Mouse (Mus musculus) CH12.LX (cell line): ENCODE measurements around the gene Antxrl. TPM values are rescaled to one million over a fixed set of nuclear protein-coding genes. Genes with fewer than 3 reads are reported as not detected.

Source experiments
- DNase-seq: peaks from one replicate; pipeline ENCODE4 v3.0.0-alpha.2; 2013; ENCODE audit errors: extremely low read depth
- H3K27ac ChIP-seq: 2 replicates; pipeline ENCODE4 v1.5.1; 2012; ENCODE audit warnings: low read depth, mild to moderate bottlenecking, control low read depth, moderate library complexity; ENCODE audit not compliant: insufficient read depth
- H3K27me3 ChIP-seq: replicated peaks from 2 replicates; pipeline ENCODE3; 2012; ENCODE audit warnings: inconsistent platforms
- H3K36me3 ChIP-seq, 2 experiments: replicated peaks in 1 of 2; 2 replicates each; pipeline versions ENCODE3 to v1.6.1; 2012; ENCODE audit warnings: inconsistent platforms in 1 of 2, low read length in 1 of 2, mild to moderate bottlenecking in 1 of 2, mixed read lengths in 1 of 2, moderate library complexity in 1 of 2; ENCODE audit not compliant: control insufficient read depth in 1 of 2, insufficient read depth in 1 of 2
- H3K4me1 ChIP-seq, 2 experiments: 2 replicates each; pipeline ENCODE4 v1.6.1; 2012; ENCODE audit warnings: inconsistent platforms in 1 of 2, moderate library complexity in 1 of 2; ENCODE audit not compliant: insufficient read depth in 2 of 2, control insufficient read depth in 1 of 2
- H3K4me2 ChIP-seq: 2 replicates; pipeline ENCODE4 v1.6.1; 2012; ENCODE audit warnings: low read depth, mild to moderate bottlenecking, control low read depth; ENCODE audit not compliant: poor library complexity, insufficient read depth, severe bottlenecking
- H3K4me3 ChIP-seq, 3 experiments: fragments of 150-350 bp in 1 of 3; sonication (generic) in 1 of 3; replicated peaks in 1 of 3; 2 replicates each; pipeline versions ENCODE3 to v1.5.1; 2011 to 2012; ENCODE audit warnings: low read depth in 2 of 3, low read length in 2 of 3, mild to moderate bottlenecking in 2 of 3, moderate library complexity in 2 of 3, control low read depth in 1 of 3, improper control_type of control experiment in 1 of 3, inconsistent platforms in 1 of 3, mixed read lengths in 1 of 3; ENCODE audit not compliant: poor library complexity in 1 of 3
- H3K79me2 ChIP-seq: replicated peaks from 2 replicates; pipeline ENCODE4 v1.6.1; 2012; ENCODE audit warnings: mild to moderate bottlenecking, moderate library complexity; ENCODE audit not compliant: control insufficient read depth, poor library complexity, insufficient read depth, severe bottlenecking; ENCODE audit errors: extremely low read depth
- H3K9ac ChIP-seq: 2 replicates; pipeline ENCODE4 v1.6.1; 2012; ENCODE audit warnings: low read depth, mild to moderate bottlenecking, control low read depth, moderate library complexity; ENCODE audit not compliant: insufficient read depth
- H3K9me3 ChIP-seq: replicated peaks from 2 replicates; pipeline ENCODE3; 2012; ENCODE audit warnings: low read length, inconsistent platforms, mixed read lengths
- BHLHE40 ChIP-seq: IDR thresholded peaks from 2 replicates; pipeline ENCODE4 v1.6.1; 2011; ENCODE audit warnings: mild to moderate bottlenecking, low read depth, low read length, improper control_type of control experiment
- CHD1 ChIP-seq: IDR thresholded peaks from 2 replicates; pipeline ENCODE4 v1.6.1; 2012; ENCODE audit warnings: low read depth, low read length, improper control_type of control experiment, inconsistent platforms
- CHD2 ChIP-seq: IDR thresholded peaks from 2 replicates; pipeline ENCODE4 v1.6.1; 2011; ENCODE audit warnings: low read length, improper control_type of control experiment
- CTCF ChIP-seq, 2 experiments: IDR thresholded peaks in 1 of 2; conservative IDR thresholded peaks in 1 of 2; 2 replicates each; pipeline ENCODE4 v1.5.1; 2011 to 2012; ENCODE audit warnings: low read depth in 2 of 2, low read length in 2 of 2, improper control_type of control experiment in 1 of 2, inconsistent platforms in 1 of 2, mild to moderate bottlenecking in 1 of 2, moderate library complexity in 1 of 2
- E2F4 ChIP-seq: IDR thresholded peaks from 2 replicates; pipeline ENCODE4 v1.6.1; 2011; ENCODE audit warnings: low read depth, low read length, improper control_type of control experiment; ENCODE audit not compliant: insufficient replicate concordance
- EP300 ChIP-seq: IDR thresholded peaks from 2 replicates; pipeline ENCODE4 v1.6.1; 2011; ENCODE audit warnings: low read length, improper control_type of control experiment
- GABPA ChIP-seq: IDR thresholded peaks from 2 replicates; pipeline ENCODE4 v1.6.1; 2012; ENCODE audit warnings: low read depth, low read length, improper control_type of control experiment, inconsistent platforms; ENCODE audit not compliant: insufficient replicate concordance
- HCFC1 ChIP-seq: IDR thresholded peaks from 2 replicates; pipeline ENCODE4 v1.6.1; 2012; ENCODE audit warnings: low read depth, mild to moderate bottlenecking, inconsistent platforms, low read length, improper control_type of control experiment
- MEF2A ChIP-seq: IDR thresholded peaks from 2 replicates; pipeline ENCODE4 v1.6.1; 2014; ENCODE audit warnings: low read depth, mild to moderate bottlenecking, inconsistent platforms, low read length, improper control_type of control experiment, borderline replicate concordance
- MYC ChIP-seq: IDR thresholded peaks from 2 replicates; pipeline ENCODE4 v1.6.1; 2011; ENCODE audit warnings: low read depth, mild to moderate bottlenecking, improper control_type of control experiment, low read length
- NRF1 ChIP-seq: IDR thresholded peaks from 2 replicates; pipeline ENCODE4 v1.6.1; 2014; ENCODE audit warnings: low read depth, mild to moderate bottlenecking, inconsistent platforms, low read length, improper control_type of control experiment, moderate library complexity
- POLR2A ChIP-seq: IDR thresholded peaks from 2 replicates; pipeline ENCODE4 v1.6.1; 2011; ENCODE audit warnings: low read depth, mild to moderate bottlenecking, improper control_type of control experiment, low read length
- RAD21 ChIP-seq: IDR thresholded peaks from 2 replicates; pipeline ENCODE4 v1.6.1; 2011; ENCODE audit warnings: low read depth, mild to moderate bottlenecking, low read length, improper control_type of control experiment, moderate library complexity
- SMC3 ChIP-seq: IDR thresholded peaks from 2 replicates; pipeline ENCODE4 v1.6.1; 2011; ENCODE audit warnings: low read depth, low read length, improper control_type of control experiment
- TCF12 ChIP-seq: IDR thresholded peaks from 2 replicates; pipeline ENCODE4 v1.6.1; 2014; ENCODE audit warnings: low read depth, mild to moderate bottlenecking, inconsistent platforms, low read length, improper control_type of control experiment
- UBTF ChIP-seq: IDR thresholded peaks from 2 replicates; pipeline ENCODE4 v1.6.1; 2012; ENCODE audit warnings: low read depth, mild to moderate bottlenecking, inconsistent platforms, low read length, improper control_type of control experiment, moderate library complexity
- USF2 ChIP-seq: conservative IDR thresholded peaks from 2 replicates; pipeline ENCODE4 v1.6.1; 2011; ENCODE audit warnings: low read depth, low read length, improper control_type of control experiment
- ZKSCAN1 ChIP-seq: IDR thresholded peaks from 2 replicates; pipeline ENCODE4 v1.6.1; 2012; ENCODE audit warnings: low read depth, inconsistent platforms, low read length, improper control_type of control experiment, borderline replicate concordance
- ZNF384 ChIP-seq: IDR thresholded peaks from 2 replicates; pipeline ENCODE4 v1.6.1; 2012; ENCODE audit warnings: low read depth, low read length, improper control_type of control experiment, inconsistent platforms
- dilution Hi-C: fragments of 300-500 bp; cut with MboI; formaldehyde crosslinking; loops from 2 replicates; pipeline ENCODE4 v1.14.3; 2020; ENCODE audit warnings: low sequenced_read_pairs; ENCODE audit not compliant: extremely low pct_unique_long_range_greater_than_20kb, extremely low pct_ligation_motif_present
- in situ Hi-C: fragments of 300-500 bp; cut with MboI; formaldehyde crosslinking; loops from 3 replicates; pipeline ENCODE4 v1.14.3; 2019; ENCODE audit warnings: low sequenced_read_pairs, low pct_ligation_motif_present, low pct_unique_long_range_greater_than_20kb, mixed read lengths
- polyA plus RNA-seq: library from polyadenylated mRNA; unstranded; fragments of >175 nt; gene quantifications from 2 replicates; pipeline ENCODE4 v1.2.1, GENCODE M21; 2012; ENCODE audit warnings: low read depth; ENCODE audit not compliant: insufficient read length
- total RNA-seq, 2 experiments: library from RNA; depleted of rRNA; stranded (reverse); fragments of 300-350 nt in 1 of 2; fragments of >200 nt in 1 of 2; gene quantifications; 2 replicates each; pipeline ENCODE4 v1.2.3; 2012 to 2014

Gene Antxrl
- total and polyA plus RNA-seq, 3 experiments: not detected

DNA sequence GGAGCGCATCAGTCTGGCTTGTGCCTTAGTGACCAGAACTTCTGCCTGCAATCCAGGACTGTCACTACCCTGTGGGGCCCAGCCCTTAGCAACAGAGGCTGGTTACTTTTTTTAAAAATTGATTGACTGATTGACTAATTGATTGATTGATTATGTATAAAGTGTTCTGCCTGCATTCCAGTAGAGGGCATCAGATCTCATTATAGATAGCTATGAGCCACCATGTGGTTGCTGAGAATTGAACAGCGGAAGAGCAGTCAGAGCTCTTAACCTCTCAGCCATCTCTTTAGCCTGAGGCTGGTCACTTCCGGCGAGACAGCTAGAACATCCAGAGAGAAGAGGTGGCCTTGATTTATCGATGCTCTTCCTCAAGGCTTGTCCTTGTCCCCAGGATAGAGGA is 24.7 kb downstream of the Antxrl start:
- no peak overlapping the region for H3K4me2 ChIP-seq
- in situ Hi-C loops: no loop called here

DNA sequence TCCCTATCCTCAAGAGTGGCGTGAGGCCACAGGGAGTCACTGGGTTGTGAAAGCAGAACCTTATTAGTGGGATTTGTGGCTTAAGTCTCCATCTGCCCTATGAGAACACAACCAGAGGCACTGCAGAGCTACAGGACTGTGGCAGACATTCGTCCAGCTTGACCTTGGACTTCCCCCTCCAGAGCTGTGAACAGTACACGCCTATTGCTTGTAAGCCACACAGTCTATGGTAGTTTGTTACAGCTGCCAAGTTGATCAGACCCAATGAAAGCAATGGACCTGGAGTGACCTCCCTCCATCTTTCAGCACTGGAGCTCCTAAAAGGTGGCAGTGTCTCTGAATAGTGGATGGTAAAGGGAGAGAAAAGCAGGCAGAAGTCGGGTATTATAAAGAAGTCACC is 25.8 kb downstream of the Antxrl start:
- in situ Hi-C loops (no loop called here), dilution Hi-C loops (no loop called here)
- Histone ChIP-seq H3K27ac (no peak overlapping the region), H3K9ac (no peak overlapping the region), H3K27me3 (no peaks in the 10 kb centered on the region), H3K4me3 (no peak overlapping the region), H3K4me2 (no peak overlapping the region), H3K4me1 (peaks cover 5 to 12% of the 10 kb centered on the region in 2 experiments; a peak in 3 of 4 replicates), H3K79me2 (no peaks in the 10 kb centered on the region), H3K9me3 (no peaks in the 10 kb centered on the region), H3K36me3 (no peaks in the 10 kb centered on the region)
- no peak for DNase-seq
- no peak for TF ChIP-seq USF2
- TF ChIP-seq CHD2: no peak
- no peak for TF ChIP-seq EP300
- no peak for TF ChIP-seq BHLHE40
- no peak for TF ChIP-seq NRF1
- TF ChIP-seq SMC3: no peak
- no peak for TF ChIP-seq CHD1
- TF ChIP-seq UBTF: no peak
- TF ChIP-seq E2F4: no peak
- no peak for TF ChIP-seq GABPA
- no peak for TF ChIP-seq POLR2A
- TF ChIP-seq ZNF384: no peak
- TF ChIP-seq RAD21: no peak
- no peak for TF ChIP-seq ZKSCAN1

More for the DNA sequence above, 24.7 kb downstream of the Antxrl start:
- H3K79me2 ChIP-seq: no peaks in the 10 kb centered on the region
- H3K36me3 ChIP-seq: no peaks in the 10 kb centered on the region
- dilution Hi-C loops: no loop called here
- H3K9me3 ChIP-seq: no peaks in the 10 kb centered on the region
- H3K9ac ChIP-seq: no peak overlapping the region
- H3K4me1 ChIP-seq: peaks cover 5 to 12% of the 10 kb centered on the region in 2 experiments; a peak in 3 of 4 replicates
- no peaks in the 10 kb centered on the region for H3K27me3 ChIP-seq
- no peak overlapping the region for H3K27ac ChIP-seq
- no peak overlapping the region for H3K4me3 ChIP-seq
- no peak for TF ChIP-seq HCFC1
- TF ChIP-seq SMC3: 0 out of 2 replicates have a peak, but pooled peaks have one; percentile 1
- no peak for TF ChIP-seq ZKSCAN1
- TF ChIP-seq USF2: no peak
- 0 out of 2 replicates have a peak, but pooled peaks have one; percentile 43 for TF ChIP-seq MYC
- no peak for TF ChIP-seq TCF12
- no peak for TF ChIP-seq MEF2A
- no peak for TF ChIP-seq UBTF
- peak in 1 of 2 experiments; percentile 64; a peak in 2 of 4 replicates for TF ChIP-seq CTCF (conservative IDR thresholded peaks at IDR 0.05 in 1 of 2, IDR thresholded peaks at IDR 0.05 in 1 of 2; ENCODE audit: low read depth in 2 of 2, low read length in 2 of 2)
- no peak for TF ChIP-seq ZNF384
- no peak for DNase-seq
